Mouse (Mus musculus): ENCODE data around the gene Git1. TPM values are rescaled to one million over a fixed set of nuclear protein-coding genes. Genes with fewer than 3 reads are reported as not detected.
"Not testable (repeated sequence)": the region's sequence is repeated elsewhere in the genome, so short reads cannot be mapped to it uniquely, and the experiment has no call there.

The Git1 gene
- polyA plus RNA-seq, 1 experiment from 2014 or later = 13.8 TPM

DNA sequence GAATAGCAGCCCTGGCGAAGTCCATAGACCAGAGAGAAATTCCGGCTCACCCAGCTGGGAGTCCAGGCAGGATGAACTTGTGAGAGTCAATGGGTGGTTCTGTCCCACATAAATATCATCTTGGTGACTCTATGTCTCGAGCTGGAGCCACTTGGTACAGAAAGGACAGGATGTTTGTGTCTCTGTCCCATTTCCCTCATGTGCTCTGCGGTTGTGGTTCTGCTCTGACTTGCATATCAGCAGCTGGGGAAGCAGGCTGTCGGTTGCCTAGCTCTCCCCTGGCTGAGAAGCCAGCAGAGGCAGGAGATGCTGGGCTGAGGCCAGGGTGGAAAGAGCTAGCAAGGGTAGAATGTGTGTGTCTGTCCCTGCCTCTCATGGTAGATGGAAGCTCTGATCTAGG, 25.7 kb downstream of the Git1 start, which contains the start of gene Gm10392:
Gm10392 (minus strand) TSS at position 156 of the 400 bp plus-strand sequence.
- Histone ChIP-seq H3K4me2 (no peak within 1 kb of the TSS), H3K36me3 (ENCODE audit: control insufficient read depth, insufficient read depth, low read length) (no peaks in the 10 kb centered on the region), H3K27me3 (ENCODE audit: control insufficient read depth, insufficient read depth, low read length) (peaks cover 14% of the 10 kb centered on the region), H3K9me3 (ENCODE audit: control insufficient read depth, low read length) (no peaks in the 10 kb centered on the region), H3K9ac (ENCODE audit: low read length) (no peak within 1 kb of the TSS), H3K4me1 (ENCODE audit: control insufficient read depth, insufficient read depth, low read length) (peaks cover 22% of the 10 kb centered on the region), H3K27ac (ENCODE audit: low read depth, low read length) (no peak within 1 kb of the TSS), H3K4me3 (ENCODE audit: low read depth, low read length) (no peak within 1 kb of the TSS)
- ATAC-seq (ENCODE audit: low FRiP score) (no peak), DNase-seq (ENCODE audit: low spot score, missing footprints) (no peak)
- WGBS = 78% methylated on average over 5 of the region's 5 CpGs

DNA sequence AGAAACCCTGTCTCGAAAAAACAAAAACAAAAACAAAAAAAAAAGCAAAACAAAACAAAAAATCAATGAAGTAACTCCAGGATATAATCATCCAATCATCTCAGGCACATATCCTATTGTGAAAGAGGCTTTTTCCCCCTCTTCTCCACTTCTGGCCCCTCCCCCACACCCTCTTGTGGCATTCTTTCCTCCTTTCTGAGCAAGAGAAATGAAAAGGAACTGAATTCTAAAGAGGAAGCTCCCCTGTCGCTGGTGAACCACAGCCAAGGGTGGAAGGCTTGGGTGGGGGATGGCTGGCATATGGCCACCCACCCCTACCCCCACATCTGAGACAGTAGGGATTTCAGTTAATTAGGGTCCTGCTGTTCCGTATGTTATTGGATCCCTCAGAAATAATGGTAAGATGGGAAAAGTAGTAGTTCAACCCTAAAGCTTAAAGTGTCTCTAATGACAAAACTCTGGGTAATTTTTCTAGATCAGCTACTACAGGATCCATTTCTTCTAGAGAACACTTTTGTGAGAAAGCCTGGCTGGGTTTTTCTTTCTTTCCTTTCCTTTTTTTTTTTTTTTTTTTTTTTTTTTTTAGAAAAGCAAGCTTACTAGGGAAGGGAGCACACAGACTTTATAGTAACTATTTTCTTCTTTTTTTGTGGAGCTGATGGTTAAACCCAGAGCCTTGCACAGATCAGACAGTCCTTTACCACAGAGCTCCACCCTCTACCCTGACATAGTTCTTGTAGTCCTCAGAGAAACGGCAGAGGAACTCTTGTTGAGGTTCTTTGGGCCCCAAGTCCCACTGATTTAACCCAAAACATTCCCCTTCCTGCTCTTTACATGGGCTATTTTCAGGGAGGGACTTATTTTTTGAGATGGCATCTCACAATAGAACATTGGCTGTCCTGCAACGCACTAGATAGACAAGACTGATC, 27.5 kb downstream of the Git1 start:
- Histone ChIP-seq H3K27ac (ENCODE audit: low read depth, low read length) (no peak overlapping the region), H3K4me3 (ENCODE audit: low read depth, low read length) (no peak overlapping the region), H3K36me3 (ENCODE audit: control insufficient read depth, insufficient read depth, low read length) (no peaks in the 10 kb centered on the region), H3K9ac (ENCODE audit: low read length) (no peak overlapping the region), H3K4me2 (no peak overlapping the region), H3K27me3 (ENCODE audit: control insufficient read depth, insufficient read depth, low read length) (peaks cover 9% of the 10 kb centered on the region), H3K9me3 (ENCODE audit: control insufficient read depth, low read length) (no peaks in the 10 kb centered on the region), H3K4me1 (ENCODE audit: control insufficient read depth, insufficient read depth, low read length) (peaks cover 6% of the 10 kb centered on the region)
- WGBS = 57% methylated on average over 5 of the region's 5 CpGs
- ATAC-seq (ENCODE audit: low FRiP score) = no peak
- DNase-seq (ENCODE audit: low spot score, missing footprints) = no peak

DNA sequence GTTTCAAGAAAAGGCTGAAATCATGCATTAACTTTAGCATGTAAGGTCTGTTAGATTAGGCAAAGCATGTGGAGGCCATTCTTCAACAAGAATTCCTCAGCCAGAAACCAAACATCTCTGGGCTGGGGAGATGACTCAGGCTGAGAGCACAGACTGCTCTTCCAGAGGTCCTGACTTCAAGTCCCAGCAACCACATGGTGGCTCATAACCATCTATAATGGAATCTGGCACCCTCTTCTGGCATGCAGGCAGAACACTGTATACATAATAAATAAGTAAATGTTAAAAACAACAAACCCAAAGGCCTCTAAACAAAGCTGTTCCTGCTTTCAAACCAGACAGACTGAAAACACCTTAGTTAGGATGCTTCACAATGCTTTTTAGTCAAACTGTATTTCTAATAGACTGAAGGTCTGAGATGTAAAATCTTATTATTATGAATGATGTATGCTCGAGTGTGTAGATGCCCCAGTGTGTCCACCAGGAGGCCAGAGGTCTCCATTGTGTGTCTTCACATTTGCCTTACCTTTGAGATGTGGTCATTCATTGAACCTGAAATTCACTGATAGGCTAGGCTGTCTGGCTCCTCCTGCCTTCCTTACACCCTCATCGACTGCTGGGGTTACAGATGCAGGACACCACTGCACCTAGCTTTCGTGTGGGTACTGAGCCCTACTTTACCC, 32.6 kb downstream of the Git1 start:
- DNase-seq (ENCODE audit: low spot score, missing footprints) (no peak), ATAC-seq (ENCODE audit: low FRiP score) (no peak)
- H3K9me3 ChIP-seq (ENCODE audit: control insufficient read depth, low read length) = no peaks in the 10 kb centered on the region
- H3K36me3 ChIP-seq (ENCODE audit: control insufficient read depth, insufficient read depth, low read length) = no peaks in the 10 kb centered on the region
- no peak overlapping the region for H3K4me3 ChIP-seq (ENCODE audit: low read depth, low read length)
- H3K9ac ChIP-seq (ENCODE audit: low read length) = no peak overlapping the region
- no peaks in the 10 kb centered on the region for H3K27me3 ChIP-seq (ENCODE audit: control insufficient read depth, insufficient read depth, low read length)
- no peak overlapping the region for H3K27ac ChIP-seq (ENCODE audit: low read depth, low read length)
- 78% methylated on average over 3 of the region's 3 CpGs for whole genome bisulfite sequencing
- no peaks in the 10 kb centered on the region for H3K4me1 ChIP-seq (ENCODE audit: control insufficient read depth, insufficient read depth, low read length)
- H3K4me2 ChIP-seq = no peak overlapping the region

DNA sequence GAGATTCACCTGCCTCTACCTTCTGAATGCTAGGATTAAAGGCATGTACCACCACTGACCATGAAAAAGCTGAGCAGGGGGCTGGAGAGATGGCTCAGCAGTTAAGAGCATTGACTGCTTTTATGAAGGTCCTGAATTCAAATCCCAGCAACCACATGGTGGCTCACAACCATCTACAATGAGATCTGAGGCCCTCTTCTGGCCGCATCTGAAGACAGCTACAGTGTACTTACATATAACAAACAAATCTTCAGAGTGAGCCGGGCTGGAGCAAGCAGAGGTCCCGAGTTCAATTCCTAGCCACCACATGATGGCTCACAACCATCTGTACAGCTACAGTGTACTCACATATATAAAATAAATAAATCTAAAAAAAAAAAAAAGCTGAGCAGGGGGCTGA, 35.1 kb downstream of the Git1 start:
- not testable (repeated sequence) for H3K4me2 ChIP-seq; H3K27me3 ChIP-seq (ENCODE audit: control insufficient read depth, insufficient read depth, low read length); H3K9me3 ChIP-seq (ENCODE audit: control insufficient read depth, low read length); H3K9ac ChIP-seq (ENCODE audit: low read length); DNase-seq (ENCODE audit: low spot score, missing footprints); H3K27ac ChIP-seq (ENCODE audit: low read depth, low read length); ATAC-seq (ENCODE audit: low FRiP score); H3K4me3 ChIP-seq (ENCODE audit: low read depth, low read length); H3K36me3 ChIP-seq (ENCODE audit: control insufficient read depth, insufficient read depth, low read length); H3K4me1 ChIP-seq (ENCODE audit: control insufficient read depth, insufficient read depth, low read length)
- WGBS = 93% methylated on average over 3 of the region's 3 CpGs

DNA sequence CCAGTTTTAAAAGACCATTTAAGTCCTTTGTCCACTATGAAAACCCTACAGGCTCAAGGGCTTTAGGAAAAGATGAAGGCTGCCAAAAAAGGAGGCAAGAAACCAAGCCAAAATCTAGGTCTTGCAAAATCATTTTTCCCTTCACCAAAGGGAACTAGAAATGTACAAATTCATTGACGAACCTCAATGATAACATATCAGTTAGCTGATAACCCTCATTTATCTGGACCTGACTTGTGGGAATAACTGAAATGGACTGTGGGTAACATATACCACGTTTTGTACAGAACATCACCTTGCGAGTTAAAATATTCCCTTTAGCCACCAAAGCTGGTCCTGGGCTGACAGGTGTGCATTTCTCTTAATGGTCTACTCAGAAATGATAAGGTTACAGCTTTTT, 36.3 kb downstream of the Git1 start:
- Histone ChIP-seq H3K4me1 (ENCODE audit: control insufficient read depth, insufficient read depth, low read length) (no peaks in the 10 kb centered on the region), H3K27me3 (ENCODE audit: control insufficient read depth, insufficient read depth, low read length) (no peaks in the 10 kb centered on the region), H3K27ac (ENCODE audit: low read depth, low read length) (no peak overlapping the region), H3K9ac (ENCODE audit: low read length) (no peak overlapping the region), H3K4me2 (no peak overlapping the region), H3K36me3 (ENCODE audit: control insufficient read depth, insufficient read depth, low read length) (no peaks in the 10 kb centered on the region), H3K4me3 (ENCODE audit: low read depth, low read length) (no peak overlapping the region), H3K9me3 (ENCODE audit: control insufficient read depth, low read length) (no peaks in the 10 kb centered on the region)
- no peak for ATAC-seq (ENCODE audit: low FRiP score)
- 88% methylated on average over 3 of the region's 3 CpGs for WGBS
- no peak for DNase-seq (ENCODE audit: low spot score, missing footprints)

DNA sequence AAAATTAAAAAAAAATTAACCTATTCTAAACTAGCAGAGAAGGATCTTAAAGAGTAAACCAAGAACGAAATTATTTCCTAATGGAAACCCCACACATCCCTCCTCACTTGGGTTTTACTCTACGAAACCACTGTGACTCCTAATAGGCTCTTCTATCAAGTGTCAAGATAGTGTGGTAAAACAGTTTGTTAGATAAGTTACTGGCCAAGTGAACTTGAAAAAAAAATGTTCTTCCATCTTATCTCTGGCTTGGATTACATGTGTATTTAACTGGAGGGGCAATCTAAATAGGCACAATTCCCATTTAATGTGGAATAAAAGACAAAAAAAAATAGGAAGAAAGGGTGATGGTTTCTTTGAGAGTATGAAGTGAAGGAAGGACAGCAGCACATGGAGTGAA, 37.5 kb downstream of the Git1 start:
- H3K27me3 ChIP-seq (ENCODE audit: control insufficient read depth, insufficient read depth, low read length) = no peaks in the 10 kb centered on the region
- no peaks in the 10 kb centered on the region for H3K4me1 ChIP-seq (ENCODE audit: control insufficient read depth, insufficient read depth, low read length)
- H3K9ac ChIP-seq (ENCODE audit: low read length) = no peak overlapping the region
- no peaks in the 10 kb centered on the region for H3K36me3 ChIP-seq (ENCODE audit: control insufficient read depth, insufficient read depth, low read length)
- no peaks in the 10 kb centered on the region for H3K9me3 ChIP-seq (ENCODE audit: control insufficient read depth, low read length)
- no peak overlapping the region for H3K27ac ChIP-seq (ENCODE audit: low read depth, low read length)
- ATAC-seq (ENCODE audit: low FRiP score) (no peak), DNase-seq (ENCODE audit: low spot score, missing footprints) (no peak)
- 95% methylated on average over 2 of the region's 2 CpGs for WGBS
- no peak overlapping the region for H3K4me3 ChIP-seq (ENCODE audit: low read depth, low read length)
- no peak overlapping the region for H3K4me2 ChIP-seq

DNA sequence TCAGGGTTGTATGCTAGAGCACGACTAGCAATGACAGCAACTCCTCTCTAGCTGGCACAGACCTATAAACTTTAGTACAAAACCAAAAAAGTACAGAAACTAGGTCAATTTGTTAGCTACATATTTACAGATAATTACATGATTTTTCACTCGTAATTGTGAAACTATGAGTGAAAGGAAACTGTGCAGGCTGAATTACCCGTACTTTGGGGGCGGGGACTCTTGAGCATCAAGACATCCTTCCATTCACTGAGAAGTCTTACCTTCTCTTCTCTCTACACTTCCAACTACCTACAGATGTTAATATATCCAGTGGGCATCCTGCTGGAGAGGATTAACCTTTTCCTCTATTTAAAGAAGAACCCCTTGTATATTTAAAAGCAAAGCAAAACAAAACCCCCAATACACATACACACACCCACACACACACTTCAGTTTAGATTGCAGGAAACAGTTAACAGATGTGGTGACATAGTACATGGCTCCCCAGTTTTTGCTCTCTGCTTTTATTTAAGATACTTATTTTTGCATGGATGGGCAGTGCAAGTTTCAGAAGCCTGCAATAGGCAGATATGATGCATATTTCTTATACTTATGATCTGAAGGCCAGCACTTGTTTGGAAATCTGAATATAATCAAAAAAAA, 39.0 kb downstream of the Git1 start:
- Histone ChIP-seq H3K9ac (ENCODE audit: low read length) (no peak overlapping the region), H3K9me3 (ENCODE audit: control insufficient read depth, low read length) (no peaks in the 10 kb centered on the region), H3K27ac (ENCODE audit: low read depth, low read length) (no peak overlapping the region), H3K4me2 (no peak overlapping the region), H3K36me3 (ENCODE audit: control insufficient read depth, insufficient read depth, low read length) (no peaks in the 10 kb centered on the region), H3K27me3 (ENCODE audit: control insufficient read depth, insufficient read depth, low read length) (no peaks in the 10 kb centered on the region), H3K4me1 (ENCODE audit: control insufficient read depth, insufficient read depth, low read length) (no peaks in the 10 kb centered on the region), H3K4me3 (ENCODE audit: low read depth, low read length) (no peak overlapping the region)
- DNase-seq (ENCODE audit: low spot score, missing footprints) = no peak
- no peak for ATAC-seq (ENCODE audit: low FRiP score)
- WGBS = 89% methylated on average over 4 of the region's 4 CpGs

DNA sequence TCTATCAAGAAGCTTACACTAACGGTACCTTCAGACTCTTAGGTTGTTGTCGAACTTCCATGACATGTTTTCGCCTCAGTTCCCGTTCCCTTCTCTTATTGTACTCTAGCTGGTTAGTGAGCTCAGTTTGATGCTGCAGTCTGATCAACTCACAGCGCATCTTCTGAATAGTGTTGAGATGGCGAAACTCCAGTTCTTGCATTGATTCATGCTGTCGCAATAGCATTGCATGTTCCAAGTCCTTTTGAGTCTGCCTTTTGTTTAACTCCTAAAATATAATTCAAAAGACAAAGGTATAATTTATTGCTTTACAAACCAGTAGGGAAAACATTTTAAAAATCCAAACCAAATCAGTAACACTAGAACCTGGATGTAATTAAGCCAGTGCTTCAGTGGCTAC, 51.9 kb downstream of the Git1 start:
- no peak for DNase-seq (ENCODE audit: low spot score, missing footprints)
- no peak overlapping the region for H3K4me2 ChIP-seq
- no peak for ATAC-seq (ENCODE audit: low FRiP score)
- peaks cover 28% of the 10 kb centered on the region for H3K36me3 ChIP-seq (ENCODE audit: control insufficient read depth, insufficient read depth, low read length)
- 96% methylated on average over 7 of the region's 7 CpGs for WGBS
- no peak overlapping the region for H3K9ac ChIP-seq (ENCODE audit: low read length)
- H3K4me1 ChIP-seq (ENCODE audit: control insufficient read depth, insufficient read depth, low read length) = no peaks in the 10 kb centered on the region
- H3K9me3 ChIP-seq (ENCODE audit: control insufficient read depth, low read length) = no peaks in the 10 kb centered on the region
- H3K27ac ChIP-seq (ENCODE audit: low read depth, low read length) = no peak overlapping the region
- no peak overlapping the region for H3K4me3 ChIP-seq (ENCODE audit: low read depth, low read length)
- H3K27me3 ChIP-seq (ENCODE audit: control insufficient read depth, insufficient read depth, low read length) = no peaks in the 10 kb centered on the region

Measured in midbrain, embryonic 11.5 days (tissue).